ENCODE assay signal across 21 mouse cellular contexts in genomic region chr5:120967355-120968133, GRCm38 (mm10). TPM values are rescaled to one million over a fixed set of nuclear protein-coding genes. Genes with fewer than 3 reads are reported as not detected.
"Had no signal": no experiment of that assay in that cellular context is flagged by ENCODE, and none has a peak within 500 bp of the region (broad histone marks: within the 10 kb centered on the region; RNA-seq: fewer than 3 reads in every experiment).

No protein-coding gene starts in this region.

- H3K36me3 ChIP-seq: limb, embryonic 10.5 days; liver, embryonic 15.5 days; midbrain, embryonic 13.5 days had no signal

- DNase-seq: kidney, postnatal 10 days; kidney, postnatal 4 days; lung, adult 2 months; lung, postnatal 36 days; right cerebral cortex, adult 18-20 months; right cerebral cortex, postnatal 25 days; thymus, adult 18-20 months; thymus, postnatal 14 days had no signal

- H3K27ac ChIP-seq: left cerebral cortex, adult 2 months; limb, embryonic 10.5 days; liver, embryonic 15.5 days; midbrain, embryonic 13.5 days had no signal

- H3K9me3 ChIP-seq: limb, embryonic 10.5 days; liver, embryonic 15.5 days; midbrain, embryonic 13.5 days had no signal

- H3K9ac ChIP-seq: liver, embryonic 15.5 days; midbrain, embryonic 13.5 days had no signal

- H3K4me2 ChIP-seq: liver, embryonic 11.5 days; liver, embryonic 15.5 days; midbrain, embryonic 13.5 days had no signal

- H3K27me3 ChIP-seq: liver, embryonic 15.5 days; midbrain, embryonic 13.5 days had no signal

- ATAC-seq: lung, postnatal 0 days; midbrain, embryonic 13.5 days had no signal

- H3K4me1 ChIP-seq: limb, embryonic 10.5 days; liver, embryonic 15.5 days had no signal

- H3K4me3 ChIP-seq: left cerebral cortex, adult 2 months; limb, embryonic 10.5 days; liver, embryonic 15.5 days; midbrain, embryonic 13.5 days had no signal

RNA-seq across cellular contexts. Expression of gene Rph3a, which starts 42.3 kb away (rescaled TPM):
- total RNA-seq: megakaryocyte progenitor cell, adult 5-6 weeks had no signal
- polyA plus RNA-seq: limb, embryonic 10.5 days; liver, embryonic 11.5 days; lung, adult 2 months; lung, postnatal 0 days had no signal

RNA-seq across cellular contexts. Expression of gene Oas1d, which starts 53.2 kb away (rescaled TPM):
- total RNA-seq: layer of hippocampus, adult 8-10 months; layer of hippocampus, postnatal 25 days; left cerebral cortex, adult 2 months; left cerebral cortex, postnatal 14 days; megakaryocyte progenitor cell, adult 5-6 weeks had no signal
- polyA plus RNA-seq: limb, embryonic 10.5 days; limb, embryonic 14.5 days; liver, embryonic 11.5 days; liver, embryonic 15.5 days; lung, adult 2 months; lung, postnatal 0 days; midbrain, embryonic 13.5 days; neural tube, embryonic 14.5 days; stomach, embryonic 16.5 days had no signal
